Mouse (Mus musculus) spleen, postnatal 4 days (tissue): ENCODE measurements around the gene Zrsr2.

Experiments used
- DNase-seq, 2 experiments: peaks; one replicate each; pipeline ENCODE4 v3.0.0; 2022; ENCODE audit warnings: low spot score in 2 of 2

The Zrsr2 gene

DNA sequence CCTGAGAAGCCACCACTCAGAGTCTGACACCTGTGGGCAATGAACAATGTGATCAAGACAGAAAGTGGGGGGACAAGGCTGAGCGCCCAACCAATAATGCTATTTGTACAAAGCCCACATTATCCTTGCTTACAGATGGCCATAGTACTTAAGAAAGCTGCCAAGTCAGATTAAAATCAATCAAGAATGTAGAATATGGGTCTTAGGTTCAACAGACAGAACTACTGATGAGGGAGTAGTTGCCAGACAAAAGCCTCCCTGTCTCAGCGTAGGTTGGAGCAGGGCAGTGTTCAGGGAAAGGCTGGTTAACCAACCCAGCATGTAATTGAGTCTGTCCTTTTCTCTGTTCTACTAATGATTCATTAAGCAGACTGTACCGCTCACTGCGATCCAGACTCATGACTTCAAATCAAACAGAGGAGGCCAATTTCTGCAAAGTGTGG is 72.9 kb downstream of the Zrsr2 start:
- no peak for DNase-seq
